Mouse (Mus musculus): ENCODE results near the gene Pole.

DNA sequence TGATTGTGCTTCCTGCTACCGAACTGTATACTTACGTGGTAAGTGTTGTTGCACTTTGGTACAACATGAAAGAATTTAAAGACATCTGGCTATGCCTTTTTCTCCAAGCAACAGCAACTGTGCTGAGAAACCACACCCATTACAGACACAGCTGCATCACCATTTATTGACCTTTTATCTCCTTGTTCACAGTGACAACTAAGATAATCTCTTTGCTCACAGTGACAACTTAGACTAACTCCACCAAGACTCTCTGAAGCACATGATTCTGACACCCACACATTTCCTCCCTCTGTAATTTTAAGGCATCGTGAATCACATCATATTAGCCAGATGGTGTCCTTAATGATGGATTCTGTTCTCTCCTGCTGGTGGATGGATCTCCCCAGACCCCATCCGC is 12.0 kb upstream of the Pole start:
- TF ChIP-seq EP300 (optimal IDR thresholded peaks at IDR 0.05): no peak
- no peak for TF ChIP-seq CTCF (IDR thresholded peaks at IDR 0.05; ENCODE audit: low read depth)

Data from stomach, postnatal 0 days (tissue).